Mouse (Mus musculus) kidney, postnatal 0 days (tissue): ENCODE measurements around the gene Pigs. TPM values are rescaled to one million over a fixed set of nuclear protein-coding genes. Genes with fewer than 3 reads are reported as not detected.

Experiments used
- ATAC-seq: fragments of 200-750 bp; cut with Nextera tagmentation; replicated peaks from 2 replicates; pipeline ENCODE4 v1.8.0; 2017; ENCODE audit warnings: low read depth, moderate number of reproducible peaks, moderate TSS enrichment, moderate library complexity; ENCODE audit not compliant: low FRiP score
- DNase-seq: peaks from one replicate; pipeline ENCODE4 v3.0.0-alpha.2; 2016; ENCODE audit warnings: low spot score
- H3K27ac ChIP-seq: fragments of 300-500 bp; sonication (generic); 2 replicates; pipeline ENCODE4 v1.5.1; 2014; ENCODE audit warnings: mild to moderate bottlenecking
- H3K27me3 ChIP-seq: fragments of 300-500 bp; sonication (generic); 2 replicates; pipeline ENCODE4 v1.6.1; 2014; ENCODE audit warnings: low read length, mixed read lengths; ENCODE audit not compliant: insufficient read depth
- H3K36me3 ChIP-seq: fragments of 300-500 bp; sonication (generic); 2 replicates; pipeline ENCODE4 v1.6.1; 2014; ENCODE audit warnings: low read length, mixed read lengths; ENCODE audit not compliant: insufficient read depth
- H3K4me1 ChIP-seq: fragments of 300-500 bp; sonication (generic); replicated peaks from 2 replicates; pipeline ENCODE4 v1.6.1; 2014; ENCODE audit warnings: antibody characterized with exemption, low read length, mixed read lengths; ENCODE audit not compliant: insufficient read depth
- H3K4me2 ChIP-seq: fragments of 300-500 bp; sonication (generic); 2 replicates; pipeline ENCODE4 v1.6.1; 2014; ENCODE audit warnings: mild to moderate bottlenecking, low read length, moderate library complexity, mixed read lengths
- H3K4me3 ChIP-seq: fragments of 300-500 bp; sonication (generic); replicated peaks from 2 replicates; pipeline ENCODE4 v1.5.1; 2014; ENCODE audit warnings: low read depth, low read length
- H3K9ac ChIP-seq: fragments of 300-500 bp; sonication (generic); 2 replicates; pipeline ENCODE4 v1.6.1; 2014; ENCODE audit warnings: low read depth, low read length
- H3K9me3 ChIP-seq: fragments of 300-500 bp; sonication (generic); replicated peaks from 2 replicates; pipeline ENCODE4 v1.6.1; 2016; ENCODE audit warnings: low read length, inconsistent platforms, mixed read lengths
- CTCF ChIP-seq: IDR thresholded peaks from 2 replicates; pipeline ENCODE4 v1.5.1; 2016; ENCODE audit warnings: antibody characterized with exemption, low read depth, mild to moderate bottlenecking, moderate library complexity
- WGBS: fragments of 180-500 bp; shearing (Covaris S2); extraction: QIAGEN DNeasy Blood & Tissue Kit; methylation state at CpG from one replicate; pipeline ENCODE4 v1.1.7; 2014; 5-methylcytosine and 5-hydroxymethylcytosine counted together
- polyA plus RNA-seq: library from polyadenylated mRNA; unstranded; fragments of >200 nt; fragmentation: Nextera tagmentation; extraction: Ambion mirVana; gene quantifications from 2 replicates; pipeline ENCODE4 v1.2.1, GENCODE M21; 2015

The Pigs gene
- polyA plus RNA-seq, 1 experiment from 2014 or later = 67.5 TPM

GRCm38 (mm10) chr11:78382286-78382685, 54.1 kb downstream of the Pigs start:
- 67% methylated on average over 7 of the region's 7 CpGs for WGBS
- Histone ChIP-seq H3K9me3 (no peaks in the 10 kb centered on the region), H3K27ac (no peak overlapping the region), H3K4me1 (0 out of 2 replicates have a peak, but pooled peaks cover under 1% of the 10 kb centered on the region), H3K27me3 (no peaks in the 10 kb centered on the region), H3K9ac (no peak overlapping the region), H3K4me3 (no peak overlapping the region), H3K36me3 (no peaks in the 10 kb centered on the region), H3K4me2 (no peak overlapping the region)
- ATAC-seq = no peak
- DNase-seq = no peak
- no peak for TF ChIP-seq CTCF

- H3K27me3 ChIP-seq = no peaks in the 10 kb centered on the region
- TF ChIP-seq CTCF = no peak
- no peak overlapping the region for H3K4me2 ChIP-seq
- no peaks in the 10 kb centered on the region for H3K4me1 ChIP-seq
- H3K36me3 ChIP-seq = no peaks in the 10 kb centered on the region
- no peak overlapping the region for H3K9ac ChIP-seq
- H3K4me3 ChIP-seq = no peak overlapping the region
- DNase-seq (peak; percentile 65), ATAC-seq (no peak; the same call in 1 of the 2 replicates)
- H3K27ac ChIP-seq = no peak overlapping the region
- WGBS = 22% methylated on average over 5 of the region's 5 CpGs
- H3K9me3 ChIP-seq = no peaks in the 10 kb centered on the region
These were observed 54.5 kb downstream of the Pigs start for GRCm38 (mm10) chr11:78382701-78383100.

GRCm38 (mm10) chr11:78385776-78386175, 57.6 kb downstream of the Pigs start:
- H3K27ac ChIP-seq = no peak overlapping the region
- no peak overlapping the region for H3K9ac ChIP-seq
- H3K27me3 ChIP-seq = no peaks in the 10 kb centered on the region
- no peak overlapping the region for H3K4me2 ChIP-seq
- H3K4me1 ChIP-seq = no peaks in the 10 kb centered on the region
- H3K4me3 ChIP-seq = no peak overlapping the region
- ATAC-seq (no peak), DNase-seq (no peak)
- H3K36me3 ChIP-seq = no peaks in the 10 kb centered on the region
- H3K9me3 ChIP-seq = no peaks in the 10 kb centered on the region
- WGBS = 77% methylated on average over 10 of the region's 10 CpGs
- TF ChIP-seq CTCF = no peak

- Histone ChIP-seq H3K9ac (no peak within 1 kb of the TSS), H3K4me3 (no peak within 1 kb of the TSS), H3K9me3 (no peaks in the 10 kb centered on the region), H3K36me3 (no peaks in the 10 kb centered on the region), H3K4me1 (no peaks in the 10 kb centered on the region), H3K27ac (no peak within 1 kb of the TSS), H3K27me3 (no peaks in the 10 kb centered on the region), H3K4me2 (no peak within 1 kb of the TSS)
- DNase-seq (no peak), ATAC-seq (no peak)
- WGBS = 64% methylated on average over 14 of the region's 14 CpGs
- no peak for TF ChIP-seq CTCF
These were observed 58.4 kb downstream of the Pigs start, which contains the start of gene Foxn1 for GRCm38 (mm10) chr11:78386508-78387043. Foxn1 (minus strand) TSS chr11:78386558.

Other genes starting within 250 kb of the Pigs start
- gene Eral1, start 248.0 kb upstream of the Pigs start, polyA plus RNA-seq = 25.0 and 26.9 TPM in 2 replicates
- 13.3 and 13.8 TPM in 2 replicates for gene Fam222b, start 233.8 kb upstream of the Pigs start, polyA plus RNA-seq
- 79.2 and 79.6 TPM in 2 replicates for gene Traf4, start 162.8 kb upstream of the Pigs start, polyA plus RNA-seq
- 18.2 and 19.9 TPM in 2 replicates for gene Nek8, start 151.7 kb upstream of the Pigs start, polyA plus RNA-seq
- 43.4 and 46.6 TPM in 2 replicates for gene Tlcd1, start 151.7 kb upstream of the Pigs start, polyA plus RNA-seq
- gene Rpl23a, start 144.8 kb upstream of the Pigs start, polyA plus RNA-seq = 1,409 and 1,636 TPM in 2 replicates
- gene Rab34, start 140.0 kb upstream of the Pigs start, polyA plus RNA-seq = 129 and 131 TPM in 2 replicates
- gene Proca1, start 135.0 kb upstream of the Pigs start, polyA plus RNA-seq = 3.1 and 3.2 TPM in 2 replicates
- 104 and 106 TPM in 2 replicates for gene Sdf2, start 82.7 kb upstream of the Pigs start, polyA plus RNA-seq
- gene Supt6, start 82.4 kb upstream of the Pigs start, polyA plus RNA-seq = 14.4 and 16.8 TPM in 2 replicates
- 96.3 and 98.2 TPM in 2 replicates for gene 2610507B11Rik, start 66.7 kb upstream of the Pigs start, polyA plus RNA-seq
- gene BC030499, start 37.6 kb upstream of the Pigs start, polyA plus RNA-seq = 0.17 TPM in 1 of 2 replicates, not detected in the other
- gene Spag5, start 26.9 kb upstream of the Pigs start, polyA plus RNA-seq = 12.4 and 14.8 TPM in 2 replicates
- 12.5 and 13.0 TPM in 2 replicates for gene Aldoc, start 5.4 kb upstream of the Pigs start, polyA plus RNA-seq
- 30.4 TPM in 2 replicates for gene Unc119, start 15.1 kb downstream of the Pigs start, polyA plus RNA-seq
- not detected in 2 replicates for gene Foxn1, start 58.1 kb downstream of the Pigs start, polyA plus RNA-seq
- gene Slc13a2, start 93.8 kb downstream of the Pigs start, polyA plus RNA-seq = 6.5 and 6.6 TPM in 2 replicates
- gene Slc46a1, start 137.3 kb downstream of the Pigs start, polyA plus RNA-seq = 21.7 and 23.4 TPM in 2 replicates
- gene Sarm1, start 169.3 kb downstream of the Pigs start, polyA plus RNA-seq = 0.55 and 1.1 TPM in 2 replicates
- 0.70 and 1.7 TPM in 2 replicates for gene Vtn, start 170.7 kb downstream of the Pigs start, polyA plus RNA-seq
- gene Sebox, start 175.0 kb downstream of the Pigs start, polyA plus RNA-seq = not detected in 2 replicates
- gene Tmem199, start 183.8 kb downstream of the Pigs start, polyA plus RNA-seq = 56.0 and 58.9 TPM in 2 replicates
- gene Poldip2, start 183.8 kb downstream of the Pigs start, polyA plus RNA-seq = 173 and 191 TPM in 2 replicates
- gene Tnfaip1, start 207.9 kb downstream of the Pigs start, polyA plus RNA-seq = 59.8 and 66.5 TPM in 2 replicates
- 185 and 187 TPM in 2 replicates for gene Ift20, start 207.9 kb downstream of the Pigs start, polyA plus RNA-seq
- 61.0 and 65.8 TPM in 2 replicates for gene Tmem97, start 222.4 kb downstream of the Pigs start, polyA plus RNA-seq